Mouse (Mus musculus): ENCODE data around the gene Fam234b. TPM values are rescaled to one million over a fixed set of nuclear protein-coding genes. Genes with fewer than 3 reads are reported as not detected.

Fam234b gene
- polyA plus RNA-seq, 1 experiment from 2014 or later, result 85.5 TPM

DNA sequence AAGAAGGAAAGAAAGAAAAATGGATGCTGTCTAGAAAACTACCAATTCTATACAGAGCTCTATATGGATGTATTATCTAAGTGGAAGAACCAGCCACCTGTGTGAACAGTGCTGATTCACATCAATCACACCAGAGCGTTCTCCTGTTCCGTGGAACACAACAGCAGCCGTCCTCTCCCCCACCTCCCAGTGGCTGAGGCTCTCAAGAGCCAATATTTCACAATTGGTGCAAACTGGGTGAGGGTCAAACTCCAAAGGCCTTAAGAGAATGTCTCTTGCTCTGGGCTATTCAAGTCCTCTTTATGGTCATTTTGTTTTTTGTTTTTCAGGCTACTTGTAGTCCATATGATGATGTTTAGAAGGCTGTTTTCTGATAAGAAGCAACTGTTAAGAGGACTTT lies 32.6 kb upstream of the Fam234b start:
- Histone ChIP-seq H3K4me2 (no peak overlapping the region), H3K9ac (no peak overlapping the region), H3K4me3 (no peak overlapping the region), H3K27ac (no peak overlapping the region), H3K36me3 (no peaks in the 10 kb centered on the region), H3K4me1 (replicated peaks) (peaks cover 14% of the 10 kb centered on the region), H3K27me3 (peaks cover 20% of the 10 kb centered on the region), H3K9me3 (no peaks in the 10 kb centered on the region)
- 74% methylated on average over 3 of the region's 3 CpGs for WGBS
- no peak for ATAC-seq (ENCODE audit: low FRiP score)

DNA sequence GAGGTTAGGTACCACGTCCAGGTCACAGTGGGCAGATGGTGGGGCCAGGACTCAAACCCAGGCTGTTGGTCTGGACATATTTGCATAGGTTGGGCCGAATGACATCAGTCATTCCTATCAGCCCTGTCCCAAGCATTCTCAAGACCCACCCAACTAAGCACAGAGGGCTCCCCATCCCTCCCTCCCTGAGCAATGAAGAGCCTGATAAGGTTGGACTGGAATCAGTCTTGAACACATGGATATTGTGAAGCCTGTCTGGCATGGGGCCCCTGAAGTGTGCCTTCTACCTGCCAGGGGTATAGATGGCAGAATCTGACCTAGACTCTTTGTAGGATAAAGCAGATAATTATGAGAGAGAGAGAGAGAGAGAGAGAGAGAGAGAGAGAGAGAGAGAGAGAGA lies 32.1 kb upstream of the Fam234b start:
- no peak overlapping the region for H3K9ac ChIP-seq
- 89% methylated on average over 2 of the region's 2 CpGs for whole genome bisulfite sequencing
- H3K27ac ChIP-seq, result no peak overlapping the region
- no peaks in the 10 kb centered on the region for H3K36me3 ChIP-seq
- H3K4me3 ChIP-seq, result no peak overlapping the region
- peaks cover 14% of the 10 kb centered on the region for H3K4me1 ChIP-seq (replicated peaks)
- no peaks in the 10 kb centered on the region for H3K9me3 ChIP-seq
- H3K27me3 ChIP-seq, result peaks cover 20% of the 10 kb centered on the region
- no peak overlapping the region for H3K4me2 ChIP-seq
- ATAC-seq (ENCODE audit: low FRiP score), result no peak

DNA sequence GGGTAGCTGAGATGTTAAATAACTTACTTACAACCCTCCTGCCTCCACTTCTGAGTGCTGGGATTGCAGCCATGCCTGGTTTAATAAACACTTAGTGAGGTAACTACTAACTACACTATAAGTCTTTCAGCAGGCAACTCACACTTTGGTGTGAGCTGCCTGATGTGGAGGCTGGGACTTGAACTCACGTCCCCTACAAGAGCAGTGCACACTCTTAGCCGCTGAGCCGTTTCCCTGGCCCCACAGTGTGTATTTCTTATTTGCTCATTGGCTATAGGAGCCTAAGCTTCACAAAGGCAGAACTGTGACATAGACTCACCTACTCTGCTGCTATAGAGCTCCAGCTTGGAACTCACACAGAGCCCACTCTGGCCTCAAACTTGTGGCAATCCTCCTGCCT lies 31.5 kb upstream of the Fam234b start:
- Histone ChIP-seq H3K4me1 (replicated peaks) (peaks cover 14% of the 10 kb centered on the region), H3K36me3 (no peaks in the 10 kb centered on the region), H3K4me2 (no peak overlapping the region), H3K27ac (no peak overlapping the region), H3K27me3 (peaks cover 20% of the 10 kb centered on the region), H3K4me3 (no peak overlapping the region), H3K9me3 (no peaks in the 10 kb centered on the region), H3K9ac (no peak overlapping the region)
- ATAC-seq (ENCODE audit: low FRiP score), result no peak
- 88% methylated on average over 3 of the region's 3 CpGs for WGBS

DNA sequence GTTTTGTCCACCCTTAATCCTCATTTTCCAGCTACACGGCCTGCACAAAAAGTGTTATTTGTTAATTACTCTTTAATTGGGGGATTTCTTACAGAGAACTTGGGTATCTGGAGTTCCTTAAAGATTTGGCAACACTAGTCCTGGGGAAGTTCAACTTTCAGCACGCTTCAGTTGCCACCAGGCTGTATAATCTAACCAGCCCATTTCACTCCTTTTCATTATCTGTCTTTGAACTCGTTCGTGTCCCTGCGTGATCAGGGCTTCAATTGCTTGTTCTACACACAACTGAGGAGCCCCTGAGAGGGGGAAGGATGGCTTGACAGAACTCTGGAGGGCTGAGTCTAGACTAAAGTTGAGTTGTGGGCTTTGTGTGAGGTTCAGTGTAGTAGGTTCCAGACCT lies 31.1 kb upstream of the Fam234b start:
- Histone ChIP-seq H3K4me3 (no peak overlapping the region), H3K27me3 (peaks cover 20% of the 10 kb centered on the region), H3K27ac (no peak overlapping the region), H3K36me3 (no peaks in the 10 kb centered on the region), H3K9me3 (no peaks in the 10 kb centered on the region), H3K4me2 (no peak overlapping the region), H3K9ac (no peak overlapping the region), H3K4me1 (replicated peaks) (peaks cover 14% of the 10 kb centered on the region)
- WGBS, result 60% methylated on average over 5 of the region's 5 CpGs
- ATAC-seq (ENCODE audit: low FRiP score), result no peak

DNA sequence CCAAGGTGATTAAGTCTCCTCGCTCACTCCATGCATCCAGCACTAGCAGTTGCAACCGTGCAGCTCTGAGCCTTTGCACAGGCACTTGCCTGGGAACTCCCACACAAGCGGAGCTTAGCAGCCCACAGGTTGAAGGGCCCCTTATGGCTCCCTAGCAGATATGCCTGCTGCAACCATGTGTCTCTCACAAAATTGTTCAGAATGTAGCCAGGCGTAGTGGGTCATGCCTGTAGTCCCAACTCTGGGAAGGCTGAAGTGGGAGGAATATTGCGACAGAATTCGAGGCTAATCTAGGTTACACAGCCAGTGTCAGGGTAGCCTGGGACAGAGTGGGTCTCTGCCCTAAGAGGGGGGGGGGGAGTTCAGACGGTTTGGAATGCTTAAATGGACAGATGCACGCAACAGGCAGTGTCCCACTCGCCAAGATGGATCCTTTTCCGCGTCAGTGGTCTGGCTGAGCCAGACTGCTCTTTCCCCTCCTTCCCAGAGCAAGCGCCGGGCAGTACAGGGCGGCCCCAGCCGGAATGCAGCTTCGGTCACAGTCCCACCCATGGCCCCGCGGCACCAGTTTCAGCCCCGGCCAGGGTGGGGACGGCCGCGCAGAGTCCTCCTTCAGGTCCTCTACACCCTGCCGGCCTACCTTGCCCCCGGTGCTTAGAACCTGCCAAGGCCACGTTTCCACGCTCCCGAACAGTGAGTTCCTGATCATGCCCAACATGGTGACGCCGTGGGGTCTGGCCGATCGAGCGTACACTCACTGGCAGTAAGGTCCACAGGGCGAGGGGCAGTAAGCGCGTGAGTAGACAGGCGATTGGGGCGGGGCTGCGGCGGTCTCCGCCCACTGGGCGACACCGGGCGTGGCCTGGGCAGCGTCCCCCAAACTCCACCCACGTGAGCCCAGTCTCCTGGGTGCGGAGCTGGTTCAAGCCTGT lies 30.1 kb upstream of the Fam234b start:
- no peaks in the 10 kb centered on the region for H3K36me3 ChIP-seq
- H3K27me3 ChIP-seq, result peaks cover 20% of the 10 kb centered on the region
- H3K9me3 ChIP-seq, result no peaks in the 10 kb centered on the region
- WGBS, result 4% methylated on average over 42 of the region's 46 CpGs
- peak; percentile 88 for ATAC-seq (ENCODE audit: low FRiP score)
- H3K27ac ChIP-seq, result no peak overlapping the region
- H3K4me1 ChIP-seq (replicated peaks), result peaks cover 14% of the 10 kb centered on the region
- peak overlapping the region; percentile 51 for H3K4me3 ChIP-seq
- H3K9ac ChIP-seq, result peak overlapping the region; percentile 72
- H3K4me2 ChIP-seq, result peak overlapping the region; percentile 82

DNA sequence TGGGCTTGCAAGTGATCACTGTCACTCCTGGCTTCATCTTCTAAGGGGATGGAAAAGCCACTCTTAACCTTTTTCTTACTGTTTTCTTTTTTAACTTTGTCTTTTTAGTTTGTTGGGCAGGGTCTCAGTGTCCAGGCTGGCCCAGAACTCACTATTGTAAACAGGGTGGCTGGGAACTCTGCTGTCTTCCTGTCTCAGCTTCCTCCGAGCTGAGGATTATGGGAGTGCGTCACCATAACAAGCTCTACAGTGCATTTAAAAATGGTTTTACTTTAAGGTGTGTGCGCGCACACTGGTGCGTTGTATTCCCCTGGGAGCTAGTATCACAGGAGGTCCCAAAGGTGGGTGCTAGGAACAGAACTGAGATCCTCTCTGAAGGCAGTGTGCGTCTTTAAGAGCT lies 29.3 kb upstream of the Fam234b start:
- H3K9ac ChIP-seq, result peak overlapping the region; percentile 72
- H3K36me3 ChIP-seq, result no peaks in the 10 kb centered on the region
- peaks cover 20% of the 10 kb centered on the region for H3K27me3 ChIP-seq
- H3K27ac ChIP-seq, result no peak overlapping the region
- ATAC-seq (ENCODE audit: low FRiP score), result no peak
- peak overlapping the region; percentile 82 for H3K4me2 ChIP-seq
- peaks cover 14% of the 10 kb centered on the region for H3K4me1 ChIP-seq (replicated peaks)
- 80% methylated on average over 6 of the region's 6 CpGs for WGBS
- peak overlapping the region; percentile 51 for H3K4me3 ChIP-seq
- H3K9me3 ChIP-seq, result no peaks in the 10 kb centered on the region

DNA sequence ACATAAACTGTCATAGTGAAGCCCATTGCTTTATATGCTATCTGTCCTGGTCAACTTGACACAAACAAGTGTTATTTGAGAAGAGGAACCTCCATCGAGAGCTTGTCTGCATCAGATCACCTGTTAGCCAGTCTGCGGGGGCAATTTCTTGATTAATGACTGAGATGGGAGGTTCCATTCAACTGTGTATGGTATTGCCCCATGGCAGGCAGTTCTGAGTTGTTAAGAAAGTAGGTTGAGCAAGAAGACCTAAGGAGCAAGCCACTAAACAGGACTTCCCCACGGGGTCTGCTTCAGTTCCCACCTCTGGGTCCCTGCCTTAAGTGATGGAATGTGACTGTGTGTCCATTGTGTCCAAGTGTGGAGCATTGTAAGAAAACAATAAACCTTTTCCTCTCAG lies 28.5 kb upstream of the Fam234b start:
- 90% methylated on average over 3 of the region's 3 CpGs for WGBS

DNA sequence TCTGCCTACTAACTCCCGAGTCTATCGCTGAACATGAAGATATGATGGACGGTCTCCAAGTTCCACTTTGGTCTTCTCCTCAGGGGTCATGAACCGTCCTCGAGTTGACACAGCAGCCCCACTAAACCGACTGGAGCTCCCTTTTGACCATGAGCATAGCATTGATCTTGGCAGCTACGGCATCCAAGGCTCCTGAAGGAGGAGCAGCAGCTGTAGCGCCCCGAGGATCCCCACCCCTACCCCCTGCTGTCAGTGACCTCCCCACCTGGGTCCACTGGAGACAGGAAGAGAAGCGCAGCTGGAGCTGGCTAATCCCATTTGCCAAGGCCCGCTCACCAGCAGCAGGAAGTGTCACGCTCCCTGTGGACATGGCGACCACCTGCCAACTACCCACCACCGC lies 26.0 kb upstream of the Fam234b start:
- Histone ChIP-seq H3K4me3 (no peak overlapping the region), H3K9ac (no peak overlapping the region), H3K4me2 (no peak overlapping the region), H3K27ac (no peak overlapping the region), H3K4me1 (replicated peaks) (peaks cover 14% of the 10 kb centered on the region), H3K27me3 (peaks cover 15% of the 10 kb centered on the region; the same call in 1 of the 2 replicates), H3K9me3 (no peaks in the 10 kb centered on the region), H3K36me3 (no peaks in the 10 kb centered on the region)
- no peak for ATAC-seq (ENCODE audit: low FRiP score)
- 67% methylated on average over 14 of the region's 14 CpGs for WGBS

More for the DNA sequence above, 28.5 kb upstream of the Fam234b start:
- peaks cover 14% of the 10 kb centered on the region for H3K4me1 ChIP-seq (replicated peaks)
- H3K4me3 ChIP-seq, result no peak overlapping the region
- no peak for ATAC-seq (ENCODE audit: low FRiP score)
- H3K9me3 ChIP-seq, result no peaks in the 10 kb centered on the region
- H3K9ac ChIP-seq, result no peak overlapping the region
- no peak overlapping the region for H3K4me2 ChIP-seq
- no peaks in the 10 kb centered on the region for H3K36me3 ChIP-seq
- H3K27me3 ChIP-seq, result peaks cover 20% of the 10 kb centered on the region
- H3K27ac ChIP-seq, result no peak overlapping the region

DNA sequence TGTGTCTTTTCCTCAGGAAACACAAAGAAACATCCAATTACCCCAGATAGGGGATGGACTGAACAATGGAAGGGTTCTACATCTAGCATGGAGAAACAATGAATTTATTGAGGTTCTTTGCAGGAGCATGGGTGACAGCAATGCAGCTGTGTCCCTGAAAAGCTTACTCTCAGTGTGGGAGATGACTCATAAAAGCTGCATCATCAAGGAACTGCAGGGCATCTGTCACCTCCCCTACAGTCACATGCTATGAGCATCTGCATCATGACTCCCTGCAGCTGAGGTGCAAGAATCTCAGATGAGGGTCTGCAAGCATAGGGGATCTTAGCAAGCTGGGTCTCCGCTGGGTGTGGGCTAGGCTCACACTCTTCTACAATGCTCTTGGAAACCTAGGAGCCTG lies 22.8 kb upstream of the Fam234b start:
- Histone ChIP-seq H3K27ac (no peak overlapping the region), H3K9ac (no peak overlapping the region), H3K9me3 (no peaks in the 10 kb centered on the region), H3K4me1 (replicated peaks) (no peaks in the 10 kb centered on the region), H3K4me2 (no peak overlapping the region), H3K27me3 (no peaks in the 10 kb centered on the region), H3K36me3 (no peaks in the 10 kb centered on the region), H3K4me3 (no peak overlapping the region)
- WGBS, result 92% methylated on average over 1 of the region's 1 CpGs
- no peak for ATAC-seq (ENCODE audit: low FRiP score)

DNA sequence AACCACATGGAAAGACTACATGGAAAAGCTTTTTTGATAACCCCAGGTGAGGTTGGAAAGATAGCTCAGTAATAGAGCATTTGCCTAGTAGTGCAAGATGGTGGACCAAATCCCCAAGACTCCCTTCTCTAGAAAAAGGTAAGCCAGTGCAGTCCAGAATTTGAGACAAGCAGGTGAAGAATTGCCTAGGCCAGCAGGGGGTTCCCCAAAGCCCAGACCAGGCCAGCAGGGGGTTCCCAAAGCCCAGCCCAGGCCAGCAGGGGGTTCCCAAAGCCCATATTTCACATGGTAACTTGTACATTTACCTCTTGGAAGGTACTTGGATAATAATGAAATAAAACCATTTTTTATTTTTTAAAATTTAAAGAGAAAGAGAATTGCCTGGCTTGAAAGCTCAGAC lies 20.5 kb upstream of the Fam234b start:
- Histone ChIP-seq H3K36me3 (no peaks in the 10 kb centered on the region), H3K27ac (no peak overlapping the region), H3K4me2 (no peak overlapping the region), H3K4me3 (no peak overlapping the region), H3K9ac (no peak overlapping the region), H3K4me1 (replicated peaks) (no peaks in the 10 kb centered on the region), H3K9me3 (no peaks in the 10 kb centered on the region), H3K27me3 (no peaks in the 10 kb centered on the region)
- no peak for ATAC-seq (ENCODE audit: low FRiP score)

DNA sequence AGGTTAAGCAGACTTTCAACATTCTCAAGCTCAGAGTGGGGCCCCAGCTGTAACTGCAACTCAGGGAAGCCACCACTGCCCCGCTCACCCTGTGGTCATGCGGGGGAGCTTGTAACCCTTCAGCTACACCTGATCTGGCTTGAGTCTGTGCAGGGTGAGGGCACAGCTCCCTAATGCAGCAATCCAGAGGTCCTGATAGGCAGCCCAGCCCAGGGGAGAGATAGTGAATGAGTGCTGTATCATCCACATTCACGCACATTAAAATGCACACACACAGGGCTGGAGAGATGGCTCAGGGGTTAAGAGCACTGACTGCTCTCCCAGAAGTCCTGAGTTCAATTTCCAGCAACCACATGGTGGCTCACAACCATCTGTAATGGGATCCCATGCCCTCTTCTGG lies 19.2 kb upstream of the Fam234b start:
- no peaks in the 10 kb centered on the region for H3K9me3 ChIP-seq
- no peaks in the 10 kb centered on the region for H3K4me1 ChIP-seq (replicated peaks)
- no peak overlapping the region for H3K4me3 ChIP-seq
- no peak overlapping the region for H3K9ac ChIP-seq
- no peak overlapping the region for H3K27ac ChIP-seq
- WGBS, result 64% methylated on average over 3 of the region's 3 CpGs
- ATAC-seq (ENCODE audit: low FRiP score), result no peak
- H3K27me3 ChIP-seq, result no peaks in the 10 kb centered on the region
- no peak overlapping the region for H3K4me2 ChIP-seq
- no peaks in the 10 kb centered on the region for H3K36me3 ChIP-seq

DNA sequence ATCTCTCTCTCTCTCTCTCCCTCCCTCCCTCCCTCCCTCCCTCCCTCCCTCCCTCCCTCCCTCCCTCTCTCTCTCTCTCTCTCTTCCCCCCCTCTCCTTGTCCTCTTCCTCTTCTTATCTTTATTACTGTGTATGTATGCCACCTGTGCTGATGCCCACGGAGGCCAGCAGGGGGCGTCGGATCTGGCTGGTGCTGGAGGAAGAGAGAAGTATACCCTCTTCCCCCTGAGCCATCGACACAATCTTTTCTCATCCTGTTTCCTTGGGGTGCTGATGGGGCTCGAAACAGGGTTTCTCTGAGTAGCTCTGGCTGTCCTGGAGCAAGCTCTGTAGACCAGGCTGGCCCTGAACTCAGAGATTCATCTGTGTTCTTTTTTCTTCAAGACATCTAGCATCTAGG lies 14.9 kb upstream of the Fam234b start:
- Histone ChIP-seq H3K27me3 (no peaks in the 10 kb centered on the region), H3K4me3 (no peak overlapping the region), H3K4me1 (replicated peaks) (no peaks in the 10 kb centered on the region), H3K27ac (no peak overlapping the region), H3K9ac (no peak overlapping the region), H3K4me2 (no peak overlapping the region), H3K36me3 (no peaks in the 10 kb centered on the region), H3K9me3 (no peaks in the 10 kb centered on the region)
- WGBS, result 66% methylated on average over 5 of the region's 5 CpGs
- no peak for ATAC-seq (ENCODE audit: low FRiP score)

DNA sequence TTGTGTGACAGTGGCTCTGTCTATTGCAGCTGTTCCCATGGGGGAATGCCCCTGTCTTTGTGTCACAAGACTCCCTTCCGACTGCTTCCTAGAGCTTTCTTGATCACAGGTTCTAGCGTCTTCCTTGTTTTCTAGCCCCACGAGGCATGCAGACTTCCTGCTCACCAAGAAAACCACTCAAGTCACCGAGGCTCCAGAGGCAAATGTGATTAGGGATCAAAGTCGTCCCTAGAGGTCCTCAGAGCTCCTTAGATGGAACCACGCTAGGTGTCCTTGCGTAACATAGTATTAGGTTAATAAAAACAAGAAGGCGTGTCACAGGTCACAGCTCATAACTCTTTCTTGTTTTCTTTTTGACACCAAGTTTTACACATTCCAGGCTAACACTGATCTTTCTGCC lies 13.8 kb upstream of the Fam234b start:
- no peaks in the 10 kb centered on the region for H3K27me3 ChIP-seq
- 54% methylated on average over 8 of the region's 8 CpGs for WGBS
- ATAC-seq (ENCODE audit: low FRiP score), result no peak
- no peak overlapping the region for H3K4me3 ChIP-seq
- no peaks in the 10 kb centered on the region for H3K4me1 ChIP-seq (replicated peaks)
- H3K9ac ChIP-seq, result no peak overlapping the region
- H3K36me3 ChIP-seq, result no peaks in the 10 kb centered on the region
- H3K9me3 ChIP-seq, result no peaks in the 10 kb centered on the region
- H3K27ac ChIP-seq, result no peak overlapping the region
- H3K4me2 ChIP-seq, result no peak overlapping the region

Measured in hindbrain, embryonic 13.5 days (tissue).